Mouse (Mus musculus) heart, postnatal 0 days (tissue): ENCODE results near the gene Cnnm1.

Experiments
- CTCF ChIP-seq: IDR thresholded peaks from 2 replicates; pipeline ENCODE4 v1.5.1; 2016; ENCODE audit warnings: antibody characterized with exemption, control low read depth, low read depth
- EP300 ChIP-seq: IDR thresholded peaks from 2 replicates; pipeline ENCODE4 v1.6.1; 2016; ENCODE audit warnings: antibody characterized with exemption, low read depth

DNA sequence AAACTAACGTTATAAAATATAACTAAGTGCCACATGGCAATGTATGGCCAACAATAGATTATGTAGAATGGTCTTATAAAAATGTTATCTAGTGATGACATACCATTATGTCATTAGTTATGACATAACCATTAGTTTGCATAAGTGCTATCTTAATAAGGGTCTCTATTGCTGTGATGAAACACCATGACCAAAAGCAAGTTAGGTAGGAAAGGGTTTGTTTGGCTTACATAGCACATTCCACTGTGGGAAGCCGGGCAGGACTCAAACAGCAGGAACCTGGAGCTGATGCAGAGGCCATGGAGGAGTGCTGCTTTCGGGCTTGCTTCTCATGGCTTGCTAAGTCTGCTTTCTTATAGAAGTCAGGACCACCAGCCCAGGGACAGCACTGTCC, 24.1 kb downstream of the Cnnm1 start:
- no peak for TF ChIP-seq CTCF
- TF ChIP-seq EP300, result no peak
